Mouse (Mus musculus) testis, adult 2 months (tissue): ENCODE measurements around the gene Emid1.

ENCODE experiments used
- CTCF ChIP-seq: fragments of 200-500 bp; IDR thresholded peaks from 2 replicates; pipeline ENCODE4 v1.5.1; 2012; ENCODE audit warnings: low read depth, mild to moderate bottlenecking, inconsistent platforms, low read length, moderate library complexity; ENCODE audit not compliant: control insufficient read depth, insufficient read depth, insufficient replicate concordance
- POLR2A ChIP-seq: fragments of 200-500 bp; IDR thresholded peaks from 2 replicates; pipeline ENCODE4 v1.6.1; 2012; ENCODE audit warnings: low read depth, mild to moderate bottlenecking, inconsistent platforms, low read length, moderate library complexity; ENCODE audit not compliant: control insufficient read depth

GRCm38 (mm10) chr11:5060756-5061412 is 91.2 kb downstream of the Emid1 start:
- TF ChIP-seq CTCF (no peak), POLR2A (no peak; the same call in 1 of the 2 replicates)
